Mouse (Mus musculus) olfactory bulb, adult 2 months (tissue): ENCODE measurements around the gene Prr7. TPM values are rescaled to one million over a fixed set of nuclear protein-coding genes. Genes with fewer than 3 reads are reported as not detected.

Source experiments
- H3K27ac ChIP-seq: fragments of 200-500 bp; 2 replicates; pipeline ENCODE4 v1.5.1; 2012; ENCODE audit warnings: low read depth, low read length; ENCODE audit not compliant: insufficient read depth
- H3K4me1 ChIP-seq: fragments of 200-500 bp; 2 replicates; pipeline ENCODE4 v1.6.1; 2012; ENCODE audit warnings: low read length; ENCODE audit not compliant: control insufficient read depth, insufficient read depth
- H3K4me3 ChIP-seq: fragments of 200-500 bp; 2 replicates; pipeline ENCODE4 v1.5.1; 2012; ENCODE audit warnings: mild to moderate bottlenecking, low read depth, low read length, moderate library complexity; ENCODE audit not compliant: insufficient read depth
- CTCF ChIP-seq: fragments of 200-500 bp; IDR thresholded peaks from 2 replicates; pipeline ENCODE4 v1.5.1; 2012; ENCODE audit warnings: low read depth, mild to moderate bottlenecking, low read length, moderate library complexity; ENCODE audit not compliant: insufficient read depth
- POLR2A ChIP-seq: fragments of 200-500 bp; IDR thresholded peaks from 2 replicates; pipeline ENCODE4 v1.6.1; 2012; ENCODE audit warnings: mild to moderate bottlenecking, low read depth, low read length, moderate library complexity; ENCODE audit not compliant: insufficient read depth
- WGBS: fragments of 180-500 bp; shearing (Covaris S2); methylation state at CpG from one replicate; pipeline ENCODE4 v1.1.7; 2018; 5-methylcytosine and 5-hydroxymethylcytosine counted together
- polyA plus RNA-seq: library from polyadenylated mRNA; stranded (reverse); fragments of >200 nt; gene quantifications from 2 replicates; pipeline ENCODE4 v1.2.4, GENCODE M21; 2012; ENCODE audit warnings: low replicate concordance; ENCODE audit not compliant: missing spikeins, insufficient read depth, insufficient read length

Prr7 gene
- not detected in 2 replicates for polyA plus RNA-seq

- under 1% methylated on average over 83 of the region's 84 CpGs for WGBS
- Histone ChIP-seq H3K27ac (peak within 1 kb of the TSS; percentile 95), H3K4me3 (peak within 1 kb of the TSS; percentile 75), H3K4me1 (peaks cover 36% of the 10 kb centered on the region)
- TF ChIP-seq POLR2A (peak; percentile 96), CTCF (no peak)
These were observed at the start of gene Prr7 for GRCm38 (mm10) chr13:55464027-55464884. TSS of gene Prr7 (plus strand) at chr13:55464267.

- Histone ChIP-seq H3K4me3 (peak within 1 kb of the TSS; percentile 39), H3K4me1 (peaks cover 11% of the 10 kb centered on the region), H3K27ac (no peak within 1 kb of the TSS)
- WGBS, result 15% methylated on average over 41 of the region's 41 CpGs
- TF ChIP-seq POLR2A, result no peak
- TF ChIP-seq CTCF, result no peak
These were observed 49.2 kb upstream of the Prr7 start, which contains the start of gene Pfn3 for GRCm38 (mm10) chr13:55414743-55415380. TSS of gene Pfn3 (minus strand) at chr13:55415232.

GRCm38 (mm10) chr13:55418004-55418403, 46.1 kb upstream of the Prr7 start:
- Histone ChIP-seq H3K27ac (no peak overlapping the region), H3K4me1 (peaks cover 31% of the 10 kb centered on the region), H3K4me3 (peak overlapping the region; percentile 36)
- 9% methylated on average over 12 of the region's 12 CpGs for WGBS
- TF ChIP-seq CTCF, result peak; percentile 76; the same call in 1 of the 2 replicates
- TF ChIP-seq POLR2A, result no peak

- TF ChIP-seq POLR2A, result no peak
- no peak for TF ChIP-seq CTCF
- 82% methylated on average over 5 of the region's 5 CpGs for WGBS
- no peak overlapping the region for H3K4me3 ChIP-seq
- no peak overlapping the region for H3K27ac ChIP-seq
- peaks cover 31% of the 10 kb centered on the region for H3K4me1 ChIP-seq
These were observed 44.9 kb upstream of the Prr7 start for GRCm38 (mm10) chr13:55419142-55419541.

- Histone ChIP-seq H3K27ac (no peak overlapping the region), H3K4me1 (peaks cover 24% of the 10 kb centered on the region), H3K4me3 (no peak overlapping the region)
- TF ChIP-seq CTCF (no peak), POLR2A (no peak)
- WGBS, result 49% methylated on average over 51 of the region's 51 CpGs
These were observed 43.8 kb upstream of the Prr7 start for GRCm38 (mm10) chr13:55420018-55420932.

- Histone ChIP-seq H3K4me1 (peaks cover 24% of the 10 kb centered on the region), H3K4me3 (peak overlapping the region; percentile 41), H3K27ac (no peak overlapping the region)
- TF ChIP-seq POLR2A, result no peak
- peak; percentile 61 for TF ChIP-seq CTCF
- WGBS, result 13% methylated on average over 35 of the region's 35 CpGs
These were observed 42.9 kb upstream of the Prr7 start for GRCm38 (mm10) chr13:55420933-55421800.

- peaks cover 3% of the 10 kb centered on the region for H3K4me1 ChIP-seq
- H3K27ac ChIP-seq, result no peak within 1 kb of the TSS
- TF ChIP-seq CTCF (no peak), POLR2A (no peak)
- WGBS, result 93% methylated on average over 10 of the region's 10 CpGs
- no peak within 1 kb of the TSS for H3K4me3 ChIP-seq
These were observed 37.5 kb upstream of the Prr7 start, which contains the start of gene F12 for GRCm38 (mm10) chr13:55426613-55427012. TSS of gene F12 (minus strand) at chr13:55426793.

- Histone ChIP-seq H3K4me3 (no peak overlapping the region), H3K27ac (no peak overlapping the region), H3K4me1 (no peaks in the 10 kb centered on the region)
- TF ChIP-seq CTCF, result no peak
- no peak for TF ChIP-seq POLR2A
- WGBS, result 82% methylated on average over 12 of the region's 12 CpGs
These were observed 34.7 kb upstream of the Prr7 start for GRCm38 (mm10) chr13:55429226-55429888.
